Mouse (Mus musculus): ENCODE measurements at regions not wholly inside any gene's neighbourhood (a gene's known extent, or its start where the extent isn't known, plus 50 kb on each side); places are given as distances from the start of the nearest gene placed in this dataset.
A peak's percentile ranks its signal among the peaks of the same experiment; 100 is the strongest.

- Histone ChIP-seq H3K27ac (ENCODE audit: control insufficient read depth, insufficient read depth, low read length) (no peak overlapping the region), H3K4me1 (replicated peaks; ENCODE audit: control insufficient read depth, insufficient read depth, low read length) (peaks cover 21% of the 10 kb centered on the region), H3K27me3 (ENCODE audit: control insufficient read depth, insufficient read depth, low read length) (no peaks in the 10 kb centered on the region), H3K36me3 (ENCODE audit: control insufficient read depth, insufficient read depth, low read length) (no peaks in the 10 kb centered on the region), H3K4me3 (ENCODE audit: control insufficient read depth, insufficient read depth, low read length) (no peak overlapping the region)
- no peak for DNase-seq
- WGBS: 70% methylated on average over 15 of the region's 15 CpGs
- TF ChIP-seq POLR2A (IDR thresholded peaks at IDR 0.05; ENCODE audit: control insufficient read depth, extremely low read depth, insufficient read depth, low read length, poor library complexity) (no peak), CTCF (IDR thresholded peaks at IDR 0.05; ENCODE audit: borderline replicate concordance, control insufficient read depth, extremely low read depth, insufficient read depth, low read length, poor library complexity) (no peak)
Measured at GRCm38 (mm10) chr8:25367806-25368549, 543.8 kb upstream of the Adam5 start.

GRCm38 (mm10) chr8:25366181-25366580 lies 542.0 kb upstream of the Adam5 start:
- H3K4me3 ChIP-seq (ENCODE audit: control insufficient read depth, insufficient read depth, low read length): no peak overlapping the region
- no peak for TF ChIP-seq POLR2A (IDR thresholded peaks at IDR 0.05; ENCODE audit: control insufficient read depth, extremely low read depth, insufficient read depth, low read length, poor library complexity)
- no peak for TF ChIP-seq CTCF (IDR thresholded peaks at IDR 0.05; ENCODE audit: borderline replicate concordance, control insufficient read depth, extremely low read depth, insufficient read depth, low read length, poor library complexity)
- WGBS: 90% methylated on average over 3 of the region's 3 CpGs
- peaks cover 19% of the 10 kb centered on the region for H3K4me1 ChIP-seq (replicated peaks; ENCODE audit: control insufficient read depth, insufficient read depth, low read length)
- no peak for DNase-seq
- no peak overlapping the region for H3K27ac ChIP-seq (ENCODE audit: control insufficient read depth, insufficient read depth, low read length)
- H3K27me3 ChIP-seq (ENCODE audit: control insufficient read depth, insufficient read depth, low read length): no peaks in the 10 kb centered on the region
- no peaks in the 10 kb centered on the region for H3K36me3 ChIP-seq (ENCODE audit: control insufficient read depth, insufficient read depth, low read length)

GRCm38 (mm10) chr8:25362656-25363055 lies 538.5 kb upstream of the Adam5 start:
- DNase-seq: peak; percentile 8
- Histone ChIP-seq H3K27ac (ENCODE audit: control insufficient read depth, insufficient read depth, low read length) (no peak overlapping the region), H3K4me3 (ENCODE audit: control insufficient read depth, insufficient read depth, low read length) (no peak overlapping the region), H3K27me3 (ENCODE audit: control insufficient read depth, insufficient read depth, low read length) (no peaks in the 10 kb centered on the region), H3K36me3 (ENCODE audit: control insufficient read depth, insufficient read depth, low read length) (no peaks in the 10 kb centered on the region), H3K4me1 (replicated peaks; ENCODE audit: control insufficient read depth, insufficient read depth, low read length) (peaks cover 13% of the 10 kb centered on the region)
- 8% methylated on average over 9 of the region's 9 CpGs for WGBS
- TF ChIP-seq POLR2A (IDR thresholded peaks at IDR 0.05; ENCODE audit: control insufficient read depth, extremely low read depth, insufficient read depth, low read length, poor library complexity) (no peak), CTCF (IDR thresholded peaks at IDR 0.05; ENCODE audit: borderline replicate concordance, control insufficient read depth, extremely low read depth, insufficient read depth, low read length, poor library complexity) (no peak)

- DNase-seq: no peak
- Histone ChIP-seq H3K4me1 (replicated peaks; ENCODE audit: control insufficient read depth, insufficient read depth, low read length) (peaks cover 13% of the 10 kb centered on the region), H3K4me3 (ENCODE audit: control insufficient read depth, insufficient read depth, low read length) (no peak overlapping the region), H3K27ac (ENCODE audit: control insufficient read depth, insufficient read depth, low read length) (no peak overlapping the region), H3K36me3 (ENCODE audit: control insufficient read depth, insufficient read depth, low read length) (no peaks in the 10 kb centered on the region), H3K27me3 (ENCODE audit: control insufficient read depth, insufficient read depth, low read length) (no peaks in the 10 kb centered on the region)
- TF ChIP-seq CTCF (IDR thresholded peaks at IDR 0.05; ENCODE audit: borderline replicate concordance, control insufficient read depth, extremely low read depth, insufficient read depth, low read length, poor library complexity) (no peak), POLR2A (IDR thresholded peaks at IDR 0.05; ENCODE audit: control insufficient read depth, extremely low read depth, insufficient read depth, low read length, poor library complexity) (no peak)
- WGBS: 80% methylated on average over 4 of the region's 4 CpGs
Measured at GRCm38 (mm10) chr8:25362146-25362545, 538.0 kb upstream of the Adam5 start.

GRCm38 (mm10) chr8:25361420-25361819 lies 537.3 kb upstream of the Adam5 start:
- 98% methylated on average over 5 of the region's 5 CpGs for WGBS
- TF ChIP-seq POLR2A (IDR thresholded peaks at IDR 0.05; ENCODE audit: control insufficient read depth, extremely low read depth, insufficient read depth, low read length, poor library complexity) (no peak), CTCF (IDR thresholded peaks at IDR 0.05; ENCODE audit: borderline replicate concordance, control insufficient read depth, extremely low read depth, insufficient read depth, low read length, poor library complexity) (no peak)
- H3K27me3 ChIP-seq (ENCODE audit: control insufficient read depth, insufficient read depth, low read length): no peaks in the 10 kb centered on the region

GRCm38 (mm10) chr8:25358539-25359165 lies 534.5 kb upstream of the Adam5 start:
- DNase-seq: no peak
- Histone ChIP-seq H3K4me1 (replicated peaks; ENCODE audit: control insufficient read depth, insufficient read depth, low read length) (peaks cover 11% of the 10 kb centered on the region), H3K4me3 (ENCODE audit: control insufficient read depth, insufficient read depth, low read length) (no peak overlapping the region), H3K27me3 (ENCODE audit: control insufficient read depth, insufficient read depth, low read length) (no peaks in the 10 kb centered on the region; the same call in 1 of the 2 replicates), H3K27ac (ENCODE audit: control insufficient read depth, insufficient read depth, low read length) (no peak overlapping the region), H3K36me3 (ENCODE audit: control insufficient read depth, insufficient read depth, low read length) (no peaks in the 10 kb centered on the region)
- TF ChIP-seq CTCF (IDR thresholded peaks at IDR 0.05; ENCODE audit: borderline replicate concordance, control insufficient read depth, extremely low read depth, insufficient read depth, low read length, poor library complexity) (no peak), POLR2A (IDR thresholded peaks at IDR 0.05; ENCODE audit: control insufficient read depth, extremely low read depth, insufficient read depth, low read length, poor library complexity) (no peak)
- WGBS: 94% methylated on average over 12 of the region's 12 CpGs

More at GRCm38 (mm10) chr8:25361420-25361819, 537.3 kb upstream of the Adam5 start:
- peaks cover 13% of the 10 kb centered on the region for H3K4me1 ChIP-seq (replicated peaks; ENCODE audit: control insufficient read depth, insufficient read depth, low read length)
- DNase-seq: no peak
- H3K27ac ChIP-seq (ENCODE audit: control insufficient read depth, insufficient read depth, low read length): no peak overlapping the region
- no peak overlapping the region for H3K4me3 ChIP-seq (ENCODE audit: control insufficient read depth, insufficient read depth, low read length)
- H3K36me3 ChIP-seq (ENCODE audit: control insufficient read depth, insufficient read depth, low read length): no peaks in the 10 kb centered on the region
